Mouse (Mus musculus): ENCODE results near the gene Rap1gap.

Rap1gap gene

DNA sequence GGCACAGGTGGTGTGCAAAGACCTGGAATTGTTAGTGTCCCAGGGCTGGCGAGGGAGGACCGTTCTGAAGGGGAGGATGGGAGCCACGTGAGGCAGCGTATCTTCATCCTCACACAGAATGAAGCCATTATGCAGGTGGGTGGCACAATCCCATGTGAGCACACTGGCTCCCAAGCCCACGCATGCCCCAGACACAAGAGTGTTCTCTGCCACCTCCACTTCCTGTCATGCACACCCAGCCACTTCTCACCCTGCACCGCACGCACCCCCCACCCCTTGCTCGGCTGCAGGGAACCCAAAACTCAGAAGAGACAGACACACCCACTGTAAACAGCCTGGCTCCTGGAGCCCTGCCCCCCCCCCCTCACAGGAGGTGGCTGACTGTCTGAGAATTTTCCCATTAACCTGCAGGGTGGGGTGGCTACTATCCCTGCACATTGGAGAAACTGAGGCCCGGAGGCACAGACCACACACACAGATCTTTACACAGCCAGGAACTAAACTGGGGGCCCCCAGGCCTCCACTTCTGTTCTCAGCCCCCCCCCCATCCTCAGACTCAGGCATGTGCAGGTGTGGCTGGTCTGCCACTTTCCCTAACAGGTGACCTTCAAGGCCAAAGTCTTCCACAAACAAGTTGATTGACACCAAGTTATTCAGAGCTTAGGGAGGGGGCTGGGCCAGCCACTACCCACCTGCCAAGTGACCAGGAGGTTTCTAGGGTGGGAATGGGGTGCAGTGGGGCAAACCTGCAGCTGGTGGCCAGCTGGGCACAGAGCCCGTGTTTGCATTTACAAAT, 27.8 kb downstream of the Rap1gap start:
- DNase-seq (ENCODE audit: low spot score) = no peak

- no peak for DNase-seq (ENCODE audit: low spot score)
These were observed 30.8 kb downstream of the Rap1gap start for GRCm38 (mm10) chr4:137695300-137695699.

- DNase-seq (ENCODE audit: low spot score) = no peak
These were observed 31.4 kb downstream of the Rap1gap start for GRCm38 (mm10) chr4:137695900-137696299.

DNA sequence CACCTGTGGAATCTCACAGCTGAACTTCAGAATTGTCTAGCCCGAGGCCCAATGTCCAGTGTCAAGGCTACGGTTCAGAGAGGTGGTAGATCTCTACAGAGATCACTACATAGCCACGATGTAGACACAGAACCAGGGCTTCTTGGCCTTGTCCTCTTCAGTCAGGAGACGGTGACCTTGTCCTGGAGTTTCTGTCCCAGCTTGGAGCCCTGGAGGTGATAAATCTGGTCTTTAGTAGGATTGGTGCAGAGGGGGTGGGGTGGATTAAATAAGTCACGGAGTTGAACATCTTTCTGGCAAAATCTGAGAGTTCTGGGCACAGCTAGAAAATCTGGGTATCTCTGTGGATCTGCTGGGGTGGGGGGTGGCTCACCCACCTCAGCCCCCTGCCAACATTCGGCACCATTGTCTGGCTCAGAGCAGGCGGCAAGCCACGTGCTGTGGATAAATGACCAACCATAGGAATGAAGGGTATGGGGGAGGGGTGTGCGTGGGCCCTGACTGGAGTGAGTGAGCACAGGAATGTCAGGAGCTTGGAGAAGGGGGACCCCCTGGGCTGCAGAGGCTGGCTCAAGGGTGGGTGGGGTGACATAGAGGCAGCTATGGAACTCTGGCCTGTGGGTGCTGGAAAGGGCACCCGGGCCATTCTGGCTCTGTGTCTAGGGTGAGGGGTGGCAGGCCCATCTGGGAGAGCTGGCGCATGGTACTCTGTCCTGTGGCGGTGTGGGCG, 32.8 kb downstream of the Rap1gap start:
- no peak for DNase-seq (ENCODE audit: low spot score)

DNA sequence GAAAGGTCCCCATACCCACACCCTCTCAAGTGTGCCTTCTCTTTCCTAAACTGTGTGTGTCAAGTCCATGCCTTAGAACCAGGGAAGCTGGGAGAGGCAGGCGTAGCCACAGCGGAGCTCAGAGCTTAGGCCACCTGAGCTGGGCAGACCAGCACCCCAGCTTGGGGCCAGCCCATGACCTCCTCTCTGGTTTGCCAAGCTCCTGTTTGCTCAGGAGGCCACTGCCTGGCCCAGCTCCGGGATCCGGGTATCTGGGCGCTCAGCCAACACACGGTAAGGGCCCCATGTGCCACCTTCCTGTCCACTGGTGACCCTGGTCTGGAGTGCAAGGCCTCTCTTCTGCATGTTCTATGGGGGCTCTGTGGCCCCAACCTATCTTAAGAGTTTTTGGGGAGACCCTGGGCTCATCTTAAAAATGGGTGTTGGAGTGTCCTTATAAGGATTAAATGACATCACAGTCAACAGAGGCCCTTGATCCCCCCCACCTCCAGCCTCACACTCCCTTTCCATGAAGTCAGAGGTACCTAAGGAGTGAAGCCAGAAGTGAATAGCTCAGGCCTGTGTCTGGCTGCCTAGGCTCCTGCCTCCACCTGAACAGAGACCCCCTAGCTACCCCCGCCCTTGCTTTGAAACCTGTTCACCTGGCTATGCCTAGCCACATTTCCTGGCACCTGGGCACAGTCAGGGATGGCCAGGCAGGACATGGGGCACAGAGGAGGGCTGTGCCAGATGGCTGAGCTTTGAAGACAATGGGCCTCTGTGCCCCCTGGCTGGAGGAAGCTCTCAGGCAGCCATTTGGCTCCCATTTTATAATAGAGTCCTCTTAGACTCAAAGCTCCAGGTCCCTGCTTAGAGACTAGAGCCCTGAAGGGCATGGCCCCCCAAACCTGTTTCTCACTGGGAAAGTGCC, 33.8 kb downstream of the Rap1gap start:
- no peak for DNase-seq (ENCODE audit: low spot score)

GRCm38 (mm10) chr4:137699264-137700211, 35.0 kb downstream of the Rap1gap start:
- no peak for DNase-seq (ENCODE audit: low spot score)

- no peak for DNase-seq (ENCODE audit: low spot score)
These were observed 36.4 kb downstream of the Rap1gap start for GRCm38 (mm10) chr4:137700960-137701359.

- no peak for DNase-seq (ENCODE audit: low spot score)
These were observed 38.6 kb downstream of the Rap1gap start for GRCm38 (mm10) chr4:137703077-137703476.

GRCm38 (mm10) chr4:137704561-137704960, 40.0 kb downstream of the Rap1gap start:
- no peak for DNase-seq (ENCODE audit: low spot score)

DNA sequence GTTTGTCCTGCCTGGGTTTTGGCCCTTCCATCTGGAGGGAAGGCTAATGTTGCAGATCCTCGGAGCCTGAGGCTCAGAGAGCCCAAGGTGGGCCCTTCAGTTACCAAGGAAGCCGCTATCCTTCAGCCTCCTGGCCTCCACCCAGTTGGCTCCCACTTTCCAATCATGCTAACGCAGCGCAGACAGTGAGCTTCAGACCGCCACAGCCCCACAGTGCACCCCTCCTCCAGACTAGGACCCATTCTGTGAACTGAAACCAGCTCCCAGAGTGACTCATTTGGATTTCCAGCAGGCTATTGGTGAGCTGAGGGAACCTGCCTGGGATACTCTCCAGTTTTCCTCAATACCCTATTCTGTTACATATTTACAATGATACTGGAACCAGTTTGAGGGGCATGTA, 40.9 kb downstream of the Rap1gap start:
- no peak for DNase-seq (ENCODE audit: low spot score)

GRCm38 (mm10) chr4:137706510-137706909, 42.0 kb downstream of the Rap1gap start:
- no peak for DNase-seq (ENCODE audit: low spot score)

DNA sequence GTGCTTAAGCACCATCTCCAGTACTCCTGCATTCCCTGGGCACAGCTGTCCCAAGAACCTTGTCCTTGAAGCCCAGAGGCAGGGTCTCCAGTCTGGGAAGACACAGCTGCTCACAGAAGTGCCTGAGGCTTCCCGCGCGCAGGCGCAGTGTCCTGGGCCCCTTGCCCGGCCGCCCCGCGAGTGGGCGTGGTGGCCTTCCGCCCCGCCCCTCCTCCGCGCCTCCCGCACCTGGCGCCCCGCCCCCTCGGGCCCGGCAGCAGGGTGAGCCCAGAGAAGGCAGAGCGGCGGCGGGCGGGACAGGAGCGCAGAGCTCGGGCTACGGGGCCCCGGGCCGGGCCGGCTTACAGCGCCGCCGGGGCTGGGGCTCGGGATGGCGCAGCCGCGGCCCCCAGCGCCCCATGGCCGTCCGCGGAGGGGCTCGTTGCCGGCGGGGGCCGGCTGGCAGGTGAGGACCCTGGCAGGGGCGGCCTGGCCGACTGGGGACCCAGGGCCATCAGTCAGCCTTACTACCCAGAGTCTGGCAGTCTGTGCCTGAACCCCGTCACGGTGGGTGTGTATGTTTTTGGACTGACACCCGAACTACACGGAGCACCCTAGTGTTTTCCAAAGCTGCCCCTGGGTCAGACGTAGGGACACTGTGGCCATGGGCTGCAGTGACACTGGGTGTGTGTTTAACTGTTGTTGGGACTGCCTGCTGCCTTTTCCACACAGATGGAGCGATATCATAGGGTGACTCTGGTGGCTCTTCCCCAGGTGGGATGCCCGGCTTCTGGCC, 42.9 kb downstream of the Rap1gap start:
- peak; percentile 91 for DNase-seq (ENCODE audit: low spot score)

GRCm38 (mm10) chr4:137712963-137713362, 48.4 kb downstream of the Rap1gap start:
- no peak for DNase-seq (ENCODE audit: low spot score)

- DNase-seq (ENCODE audit: low spot score) = no peak
These were observed 49.6 kb downstream of the Rap1gap start for GRCm38 (mm10) chr4:137714020-137714624.

- no peak for DNase-seq (ENCODE audit: low spot score)
These were observed 52.5 kb downstream of the Rap1gap start for GRCm38 (mm10) chr4:137717005-137717404.

- no peak for DNase-seq (ENCODE audit: low spot score)
These were observed 53.1 kb downstream of the Rap1gap start for GRCm38 (mm10) chr4:137717671-137718070.

- no peak for DNase-seq (ENCODE audit: low spot score)
These were observed 55.0 kb downstream of the Rap1gap start for GRCm38 (mm10) chr4:137719378-137720077.

GRCm38 (mm10) chr4:137721563-137721962, 57.0 kb downstream of the Rap1gap start:
- no peak for DNase-seq (ENCODE audit: low spot score)

GRCm38 (mm10) chr4:137722230-137722629, 57.7 kb downstream of the Rap1gap start:
- no peak for DNase-seq (ENCODE audit: low spot score)

Measured in ovary, postnatal 10 days (tissue).